Mouse (Mus musculus) bone marrow, adult 2 months (tissue): ENCODE results near the gene Lix1l.

ENCODE experiments used
- CTCF ChIP-seq: fragments of 200-500 bp; IDR thresholded peaks from 2 replicates; pipeline ENCODE4 v1.5.1; 2011; ENCODE audit warnings: low read length, control low read depth; ENCODE audit not compliant: control insufficient read depth, insufficient read depth
- POLR2A ChIP-seq: fragments of 200-500 bp; IDR thresholded peaks from 2 replicates; pipeline ENCODE4 v1.6.1; 2011; ENCODE audit warnings: low read depth, mild to moderate bottlenecking, control low read depth, low read length, borderline replicate concordance; ENCODE audit not compliant: control insufficient read depth

GRCm38 (mm10) chr3:96600639-96601250 is at the start of gene Lix1l:
- TF ChIP-seq CTCF = no peak
- TF ChIP-seq POLR2A = 0 out of 2 replicates have a peak, but pooled peaks have one; percentile 11
